Mouse (Mus musculus): ENCODE measurements around the gene 4930452B06Rik.

Gene 4930452B06Rik

GRCm38 (mm10) chr14:8449299-8449698 is 216.7 kb downstream of the 4930452B06Rik start:
- DNase-seq = no peak

DNA sequence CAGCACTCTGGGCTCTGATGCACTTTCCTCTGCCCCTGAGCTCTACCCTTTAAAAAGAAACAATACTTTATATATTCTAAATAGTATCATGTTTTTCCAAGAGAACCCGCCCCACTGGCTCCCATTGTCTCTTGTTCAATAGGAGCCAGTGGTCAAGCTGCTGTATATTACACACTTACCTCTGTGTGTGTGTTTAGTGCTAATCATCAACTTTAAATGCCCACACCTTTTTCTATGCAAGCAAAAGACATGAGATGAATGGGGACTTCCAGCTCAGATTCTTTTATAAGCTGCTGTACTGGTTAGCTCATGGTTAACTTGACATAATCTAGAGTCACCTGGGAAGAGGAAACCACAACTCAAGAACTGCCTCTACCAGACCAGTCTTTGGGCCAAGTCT is 218.7 kb downstream of the 4930452B06Rik start:
- DNase-seq = no peak

- DNase-seq = no peak
Measured at GRCm38 (mm10) chr14:8444363-8444762, 221.7 kb downstream of the 4930452B06Rik start.

GRCm38 (mm10) chr14:8442691-8443090 is 223.3 kb downstream of the 4930452B06Rik start:
- no peak for DNase-seq

DNA sequence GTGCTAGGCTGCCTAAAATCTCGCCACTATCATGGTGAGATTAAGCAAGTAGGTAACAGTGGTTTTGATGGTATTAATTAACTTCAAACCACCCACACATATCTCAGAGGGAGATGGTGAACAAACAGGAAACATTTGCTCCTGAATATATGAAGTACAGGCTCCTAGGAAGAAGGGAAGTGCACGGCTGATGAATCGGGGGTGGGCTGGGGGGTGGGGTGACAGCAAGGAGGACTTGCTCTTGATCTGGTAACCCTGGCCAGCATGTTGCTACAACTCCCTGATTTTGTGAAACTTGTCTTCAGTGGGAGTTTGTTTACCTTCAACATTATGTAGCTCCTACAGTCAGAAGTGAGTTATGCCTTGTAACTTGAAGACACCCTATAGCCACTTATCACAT is 224.4 kb downstream of the 4930452B06Rik start:
- DNase-seq = no peak

GRCm38 (mm10) chr14:8430611-8431230 is 235.3 kb downstream of the 4930452B06Rik start:
- DNase-seq = no peak

DNA sequence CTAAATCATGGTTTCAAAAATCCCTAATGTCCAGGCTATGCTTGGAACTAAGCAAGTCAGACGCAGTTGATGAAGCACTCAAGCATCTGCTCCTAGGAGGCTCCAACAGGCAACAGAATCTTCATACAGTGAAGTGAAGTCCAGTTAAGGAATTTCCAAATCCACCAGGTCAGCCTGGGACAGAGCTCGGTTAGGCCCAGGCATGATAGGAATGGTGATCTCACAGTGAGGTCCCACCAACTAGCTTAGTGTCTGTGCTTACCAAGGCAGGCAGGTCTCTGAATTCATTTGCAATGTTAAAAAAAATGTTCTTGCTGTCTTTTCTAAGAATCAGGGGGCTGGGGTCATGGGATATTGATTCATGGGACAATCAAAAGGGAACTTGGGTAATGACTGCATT is 236.3 kb downstream of the 4930452B06Rik start:
- no peak for DNase-seq

GRCm38 (mm10) chr14:8422833-8423232 is 243.2 kb downstream of the 4930452B06Rik start:
- DNase-seq = no peak

DNA sequence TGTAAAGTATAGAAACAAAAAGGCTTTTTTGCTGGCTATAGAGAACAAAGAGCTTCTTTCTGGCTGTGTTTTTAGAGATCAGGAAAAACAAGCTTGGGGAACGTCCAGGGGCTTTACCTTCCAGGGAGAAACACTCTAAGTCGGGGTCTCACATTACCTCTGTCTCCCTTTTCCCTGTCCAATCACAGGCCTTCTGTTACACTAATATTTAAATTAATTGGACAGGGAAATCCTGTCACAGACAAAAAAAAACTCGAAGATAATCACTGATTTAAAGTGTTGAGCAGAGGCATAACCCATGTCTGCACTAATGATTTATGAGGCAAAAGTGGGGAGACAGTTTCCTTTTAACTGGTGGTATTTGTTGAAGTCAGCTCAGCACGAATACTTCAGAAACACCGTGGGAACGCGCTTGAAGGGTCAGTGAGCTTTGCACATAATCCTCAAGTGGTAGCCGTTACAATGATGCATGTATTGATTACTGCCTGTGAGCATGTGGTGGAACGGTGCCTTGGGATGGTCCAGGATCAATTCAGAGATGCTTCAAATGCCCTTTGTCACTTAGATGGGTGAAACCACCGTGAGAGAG is 244.7 kb downstream of the 4930452B06Rik start:
- no peak for DNase-seq

GRCm38 (mm10) chr14:8418610-8419009 is 247.4 kb downstream of the 4930452B06Rik start:
- DNase-seq = no peak

DNA sequence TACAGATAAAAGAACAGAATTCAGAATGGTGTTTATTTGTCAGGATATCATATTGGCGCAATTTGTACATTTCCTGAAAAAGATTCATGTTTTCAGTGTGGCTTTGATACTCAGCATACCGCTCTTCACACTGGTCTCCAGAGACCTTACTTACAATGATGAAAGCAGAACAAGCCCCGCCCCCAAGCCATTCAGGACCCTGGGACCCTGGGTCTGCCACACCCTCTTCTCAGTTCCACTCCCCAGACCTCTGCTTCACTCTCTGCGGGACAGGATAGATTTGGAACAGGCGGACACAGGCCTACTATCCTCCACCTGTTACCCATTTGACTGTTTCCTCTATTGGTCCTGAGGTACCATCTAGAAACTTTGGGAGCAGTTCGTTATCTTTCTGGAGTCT is 260.1 kb downstream of the 4930452B06Rik start:
- no peak for DNase-seq

DNA sequence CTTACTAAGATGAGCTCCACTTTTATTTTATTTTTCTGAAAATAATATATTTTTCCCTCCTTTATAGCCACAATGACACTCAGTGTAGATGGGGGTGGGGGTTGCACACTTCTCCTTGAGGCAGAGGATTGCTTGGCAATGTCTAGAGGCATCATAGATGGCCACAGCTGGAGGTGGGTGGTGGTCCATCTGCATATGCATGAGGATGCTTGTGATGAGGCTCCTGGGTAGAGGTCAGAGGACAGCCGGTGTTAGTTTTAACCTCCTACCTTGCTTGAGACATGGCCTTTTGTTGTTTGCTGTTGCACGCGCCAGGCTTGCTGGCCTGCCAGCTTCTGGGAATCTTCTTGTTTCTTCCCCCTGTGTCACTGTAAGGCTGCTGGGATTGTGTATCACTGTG is 262.7 kb downstream of the 4930452B06Rik start:
- no peak for DNase-seq

GRCm38 (mm10) chr14:8398507-8398906 is 267.5 kb downstream of the 4930452B06Rik start:
- DNase-seq = no peak

GRCm38 (mm10) chr14:8395690-8396287 is 270.3 kb downstream of the 4930452B06Rik start:
- no peak for DNase-seq

- DNase-seq = peak; percentile 5
Measured at GRCm38 (mm10) chr14:8392181-8392825, 273.7 kb downstream of the 4930452B06Rik start.
